Mouse (Mus musculus) G1E (cell line): Measurements from ENCODE around the gene Iqgap2. TPM values are rescaled to one million over a fixed set of nuclear protein-coding genes. Genes with fewer than 3 reads are reported as not detected.

Experiments used
- ATAC-seq: 2 replicates; pipeline ENCODE4 v1.8.0; 2016; ENCODE audit warnings: mild to moderate bottlenecking; ENCODE audit not compliant: insufficient number of reproducible peaks, poor library complexity, low FRiP score, severe bottlenecking; ENCODE audit errors: extremely low read depth
- DNase-seq: peaks from one replicate; pipeline ENCODE4 v3.0.0; 2012; ENCODE audit warnings: low spot score
- H3K27me3 ChIP-seq: 2 replicates; pipeline ENCODE4 v1.6.1; 2012; ENCODE audit warnings: mild to moderate bottlenecking, low read length, inconsistent platforms; ENCODE audit not compliant: insufficient read depth
- H3K36me3 ChIP-seq: replicated peaks from 2 replicates; pipeline ENCODE3; 2012; ENCODE audit warnings: mild to moderate bottlenecking, inconsistent platforms
- H3K4me1 ChIP-seq: 2 replicates; pipeline ENCODE4 v1.6.1; 2012; ENCODE audit warnings: low read depth, low read length, inconsistent platforms, mixed read lengths; ENCODE audit not compliant: insufficient read depth
- H3K4me3 ChIP-seq: 2 replicates; pipeline ENCODE4 v1.5.1; 2012; ENCODE audit warnings: low read depth, mild to moderate bottlenecking, inconsistent platforms, low read length, moderate library complexity, mixed read lengths
- H3K9me3 ChIP-seq: replicated peaks from 2 replicates; pipeline ENCODE4 v1.6.1; 2012; ENCODE audit warnings: inconsistent platforms
- CTCF ChIP-seq: IDR thresholded peaks from 2 replicates; pipeline ENCODE4 v1.5.1; 2012; ENCODE audit warnings: low read depth, low read length, inconsistent platforms, mixed read lengths
- GATA1 ChIP-seq: IDR thresholded peaks from 2 replicates; pipeline ENCODE4 v1.6.1; 2012; ENCODE audit warnings: borderline replicate concordance, low read length, inconsistent platforms, mixed read lengths
- GATA2 ChIP-seq: IDR thresholded peaks from 2 replicates; pipeline ENCODE4 v1.6.1; 2012; ENCODE audit warnings: low read depth, low read length, inconsistent platforms, borderline replicate concordance
- POLR2AphosphoS5 ChIP-seq: IDR thresholded peaks from 2 replicates; pipeline ENCODE4 v1.6.1; 2012; ENCODE audit warnings: low read depth, low read length, inconsistent platforms; ENCODE audit not compliant: insufficient replicate concordance
- TAL1 ChIP-seq: conservative IDR thresholded peaks from 2 replicates; pipeline ENCODE4 v1.6.1; 2012; ENCODE audit warnings: low read depth, low read length, inconsistent platforms, mixed read lengths
- polyA plus RNA-seq: library from polyadenylated mRNA; stranded (reverse); fragments of >175 nt; gene quantifications from 2 replicates; pipeline ENCODE4 v1.2.3, GENCODE M21; 2012
- total RNA-seq, 2 experiments: library from RNA; stranded (forward) in 1 of 2; stranded (reverse) in 1 of 2; fragments of 200-1000 nt in 1 of 2; fragments of >200 nt in 1 of 2; fragmentation: Nextera tagmentation in 1 of 2; gene quantifications; 2 replicates each; pipeline ENCODE4 v1.2.3; 2014 to 2017

Iqgap2 gene
- total and polyA plus RNA-seq, 3 experiments: 3.0 to 14.3 (median 6.6) TPM

DNA sequence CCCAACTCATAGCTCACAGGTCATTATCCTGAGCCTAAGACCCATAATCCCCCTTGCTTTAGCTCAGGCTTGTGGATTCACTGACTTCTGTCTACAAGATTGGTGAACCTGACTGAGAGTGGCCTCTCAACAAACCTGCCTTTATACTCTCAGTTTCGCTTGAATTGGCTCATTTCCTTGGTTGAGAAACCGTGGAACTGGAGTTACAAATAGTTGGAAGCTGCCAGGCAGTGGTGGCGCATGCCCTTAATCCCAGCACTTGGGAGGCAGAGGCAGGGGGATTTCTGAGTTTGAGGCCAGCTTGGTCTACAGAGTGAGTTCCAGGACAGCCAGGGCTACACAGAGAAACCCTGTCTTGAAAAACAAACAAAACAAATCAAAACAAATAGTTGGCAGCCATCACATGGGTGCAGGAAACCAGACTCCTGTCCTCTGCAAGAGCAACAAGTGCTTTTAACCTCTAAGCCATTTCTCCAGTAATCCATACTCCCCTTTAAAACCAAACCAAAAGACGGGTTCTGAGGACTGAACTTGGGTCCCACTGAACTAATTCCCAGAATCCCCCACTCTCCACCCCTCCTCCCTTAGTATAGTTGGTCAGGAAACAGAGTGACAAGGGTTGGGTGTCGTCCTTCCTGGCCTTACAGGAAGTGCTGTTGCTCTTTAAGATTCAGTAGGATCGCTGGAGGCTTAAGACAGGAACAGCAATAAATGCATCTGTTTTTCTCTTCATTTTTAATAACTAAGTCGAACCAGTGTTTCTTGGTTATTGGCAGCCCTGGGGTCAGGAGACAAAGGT lies 239.7 kb downstream of the Iqgap2 start:
- TF ChIP-seq GATA1 (no peak), POLR2AphosphoS5 (no peak), GATA2 (no peak), TAL1 (no peak), CTCF (no peak)
- ATAC-seq: no peak
- no peak for DNase-seq
- Histone ChIP-seq H3K4me3 (no peak overlapping the region), H3K9me3 (no peaks in the 10 kb centered on the region), H3K36me3 (peaks cover 2% of the 10 kb centered on the region), H3K27me3 (peaks cover 9% of the 10 kb centered on the region), H3K4me1 (peaks cover 28% of the 10 kb centered on the region)

GRCm38 (mm10) chr13:95649941-95650340 lies 241.8 kb downstream of the Iqgap2 start:
- Histone ChIP-seq H3K27me3 (peaks cover 6% of the 10 kb centered on the region), H3K9me3 (no peaks in the 10 kb centered on the region), H3K36me3 (peaks cover 11% of the 10 kb centered on the region), H3K4me1 (peaks cover 19% of the 10 kb centered on the region), H3K4me3 (no peak overlapping the region)
- TF ChIP-seq GATA2 (no peak), POLR2AphosphoS5 (no peak), GATA1 (no peak), CTCF (no peak), TAL1 (no peak)
- DNase-seq: no peak
- ATAC-seq: no peak

DNA sequence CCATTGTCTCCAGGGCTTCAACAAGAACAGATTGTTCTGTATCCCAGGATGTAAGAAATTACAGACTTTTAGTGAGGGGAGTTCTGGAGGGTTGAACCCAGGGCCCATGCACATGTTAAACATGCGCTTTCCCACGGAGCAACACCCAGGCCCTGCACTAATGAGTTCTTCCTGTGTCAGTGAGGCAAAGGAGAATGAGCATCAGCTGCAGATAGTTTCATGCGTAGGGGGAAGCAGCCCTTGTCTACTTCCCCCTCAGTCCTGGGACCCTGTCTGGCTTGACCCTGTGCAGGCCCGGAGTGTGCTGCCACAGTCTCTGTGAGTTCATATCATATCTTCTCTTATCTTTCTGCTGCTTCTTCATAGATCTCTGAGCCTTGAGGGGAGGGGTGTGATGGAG lies 244.5 kb downstream of the Iqgap2 start:
- no peak for DNase-seq
- peaks cover 9% of the 10 kb centered on the region for H3K27me3 ChIP-seq
- no peak overlapping the region for H3K4me3 ChIP-seq
- H3K9me3 ChIP-seq: no peaks in the 10 kb centered on the region
- ATAC-seq: no peak
- TF ChIP-seq CTCF (no peak), POLR2AphosphoS5 (no peak), TAL1 (no peak), GATA1 (no peak), GATA2 (no peak)
- H3K4me1 ChIP-seq: peaks cover 3% of the 10 kb centered on the region; the same call in 1 of the 2 replicates
- peaks cover 17% of the 10 kb centered on the region for H3K36me3 ChIP-seq

DNA sequence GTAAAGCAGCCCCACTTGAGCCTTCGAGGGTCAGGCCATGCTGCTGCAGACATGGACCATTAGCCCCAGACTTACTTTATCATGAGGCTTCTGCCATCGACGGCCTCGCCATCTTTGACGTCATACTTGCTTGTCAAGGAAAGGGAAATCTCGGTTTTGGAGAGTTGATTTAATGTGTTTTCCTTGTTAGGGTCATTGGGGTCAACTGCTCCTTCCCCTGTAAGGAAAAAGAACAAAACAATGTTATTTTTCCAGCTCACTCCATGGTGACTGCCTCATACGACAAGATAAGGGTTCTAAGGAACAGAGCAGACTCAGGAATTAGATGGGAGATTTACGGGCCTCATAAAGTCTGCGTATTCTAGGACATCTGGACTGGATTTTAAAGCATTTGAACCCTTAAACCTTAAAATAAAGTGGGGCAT lies 245.0 kb downstream of the Iqgap2 start:
- Histone ChIP-seq H3K4me3 (no peak overlapping the region), H3K27me3 (peaks cover 9% of the 10 kb centered on the region), H3K4me1 (peaks cover 3% of the 10 kb centered on the region; the same call in 1 of the 2 replicates), H3K36me3 (peaks cover 17% of the 10 kb centered on the region), H3K9me3 (no peaks in the 10 kb centered on the region)
- TF ChIP-seq GATA2: no peak
- TF ChIP-seq GATA1: no peak
- no peak for TF ChIP-seq CTCF
- no peak for TF ChIP-seq POLR2AphosphoS5
- no peak for TF ChIP-seq TAL1
- DNase-seq (no peak), ATAC-seq (no peak)

DNA sequence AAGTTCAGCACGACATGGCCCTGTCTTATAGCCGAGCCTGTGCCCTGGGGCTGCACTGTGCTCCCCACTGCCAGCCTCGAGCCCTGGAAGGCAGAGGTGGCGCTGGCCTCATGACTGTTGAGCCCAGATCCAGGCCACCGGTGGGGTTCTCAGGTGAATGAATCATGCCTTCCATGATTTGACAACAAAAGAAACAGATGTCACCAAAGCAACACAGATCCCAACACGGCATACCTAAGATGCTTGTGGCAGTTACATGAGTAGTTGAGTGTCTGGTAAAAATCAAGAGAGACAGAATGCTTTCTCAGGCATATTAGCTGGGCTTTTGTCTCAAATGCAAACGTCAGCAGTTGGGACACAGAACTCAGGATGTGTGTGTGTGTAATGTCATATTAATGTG lies 248.0 kb downstream of the Iqgap2 start:
- no peak for TF ChIP-seq TAL1
- TF ChIP-seq GATA1: no peak
- no peak for TF ChIP-seq CTCF
- TF ChIP-seq GATA2: no peak
- TF ChIP-seq POLR2AphosphoS5: no peak
- H3K36me3 ChIP-seq: peaks cover 17% of the 10 kb centered on the region

DNA sequence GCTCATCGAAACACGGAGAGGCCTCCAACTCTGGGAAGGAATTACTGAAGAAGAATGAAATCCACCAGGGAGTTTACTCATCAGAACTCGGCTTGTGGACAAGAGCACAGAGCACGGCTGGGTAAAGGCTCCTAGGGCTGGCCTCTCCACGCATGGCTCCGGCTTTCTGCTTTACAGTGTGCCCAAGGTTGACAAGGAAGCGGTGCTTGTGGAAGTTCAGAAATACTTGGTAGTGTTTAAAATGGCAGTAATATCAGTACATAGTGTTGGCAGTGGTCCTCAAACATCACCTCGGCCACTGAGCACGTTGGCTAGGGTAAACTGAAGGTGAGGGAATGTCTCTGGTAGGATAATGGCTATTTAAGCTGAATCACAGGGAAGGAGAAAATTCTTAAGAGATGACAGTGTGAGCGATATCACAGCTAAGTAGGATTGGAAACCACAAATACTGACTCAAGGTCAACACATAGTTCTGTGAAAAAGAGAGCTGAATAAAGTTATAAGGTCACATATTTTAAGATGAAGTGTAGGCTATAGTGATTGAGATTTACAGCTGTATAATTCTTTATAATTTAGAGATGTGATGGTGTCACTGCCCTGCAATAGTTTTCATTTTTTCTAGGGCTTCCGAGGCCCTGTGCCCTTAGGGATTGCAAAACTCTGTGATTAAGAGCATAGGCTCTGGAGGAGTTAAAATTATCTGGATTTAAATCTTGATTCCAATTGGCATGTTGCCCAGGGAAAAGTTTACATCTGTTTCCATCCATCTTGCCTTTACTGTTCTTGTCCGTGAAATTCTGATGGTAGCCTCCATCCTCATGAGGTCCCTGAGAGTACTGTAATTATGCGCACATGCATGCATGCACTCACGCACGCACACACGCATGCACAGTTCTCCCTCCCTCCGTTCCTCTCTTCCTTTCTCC lies 250.4 kb downstream of the Iqgap2 start:
- Histone ChIP-seq H3K4me3 (no peak overlapping the region), H3K36me3 (peaks cover 12% of the 10 kb centered on the region), H3K9me3 (no peaks in the 10 kb centered on the region), H3K4me1 (peaks cover 4% of the 10 kb centered on the region), H3K27me3 (peaks cover 3% of the 10 kb centered on the region; the same call in 1 of the 2 replicates)
- DNase-seq (no peak), ATAC-seq (no peak)
- no peak for TF ChIP-seq POLR2AphosphoS5
- no peak for TF ChIP-seq GATA2
- TF ChIP-seq CTCF: no peak
- no peak for TF ChIP-seq TAL1
- no peak for TF ChIP-seq GATA1

More for the DNA sequence above, 248.0 kb downstream of the Iqgap2 start:
- Histone ChIP-seq H3K4me1 (no peaks in the 10 kb centered on the region), H3K27me3 (peaks cover 3% of the 10 kb centered on the region; the same call in 1 of the 2 replicates), H3K9me3 (no peaks in the 10 kb centered on the region), H3K4me3 (no peak overlapping the region)
- DNase-seq: no peak
- ATAC-seq: no peak
